Mouse (Mus musculus) heart, embryonic 11.5 days (tissue): ENCODE measurements around the gene Lancl1. TPM values are rescaled to one million over a fixed set of nuclear protein-coding genes. Genes with fewer than 3 reads are reported as not detected.

Experiments used
- polyA plus RNA-seq: library from polyadenylated mRNA; unstranded; fragments of >200 nt; fragmentation: Nextera tagmentation; extraction: Ambion mirVana; gene quantifications from 2 replicates; pipeline ENCODE4 v1.2.1, GENCODE M21; 2014

Lancl1 gene
- polyA plus RNA-seq, 1 experiment from 2014 or later, result 60.4 TPM

Other genes with a start within 250 kb of the Lancl1 start
- 7.3 and 9.3 TPM in 2 replicates for gene Kansl1l, start 221.3 kb downstream of the Lancl1 start, polyA plus RNA-seq
- 257 and 291 TPM in 2 replicates for gene Acadl, start 175.6 kb downstream of the Lancl1 start, polyA plus RNA-seq
- gene Myl1, start 93.5 kb downstream of the Lancl1 start, polyA plus RNA-seq, result 829 and 847 TPM in 2 replicates
- 0.13 TPM in 1 of 2 replicates, not detected in the other for gene Cps1, start 84.2 kb upstream of the Lancl1 start, polyA plus RNA-seq